Mouse (Mus musculus) hindbrain, embryonic 12.5 days (tissue): ENCODE measurements around the gene Slk. TPM values are rescaled to one million over a fixed set of nuclear protein-coding genes. Genes with fewer than 3 reads are reported as not detected.
A peak's percentile ranks its signal among the peaks of the same experiment; 100 is the strongest.

ENCODE experiments used
- ATAC-seq: fragments of 200-750 bp; cut with Nextera tagmentation; 2 replicates; pipeline ENCODE4 v1.8.0; 2017; ENCODE audit warnings: moderate TSS enrichment; ENCODE audit not compliant: low FRiP score
- H3K27ac ChIP-seq: fragments of 300-500 bp; sonication (generic); 2 replicates; pipeline ENCODE4 v1.5.1; 2016; ENCODE audit warnings: mild to moderate bottlenecking
- H3K27me3 ChIP-seq: fragments of 300-500 bp; sonication (generic); 2 replicates; pipeline ENCODE4 v1.6.1; 2016; ENCODE audit warnings: mild to moderate bottlenecking
- H3K36me3 ChIP-seq: fragments of 300-500 bp; sonication (generic); 2 replicates; pipeline ENCODE4 v1.6.1; 2016; ENCODE audit warnings: mild to moderate bottlenecking
- H3K4me1 ChIP-seq: fragments of 300-500 bp; sonication (generic); 2 replicates; pipeline ENCODE4 v1.6.1; 2016
- H3K4me2 ChIP-seq: fragments of 300-500 bp; sonication (generic); replicated peaks from 2 replicates; pipeline ENCODE4 v1.6.1; 2016; ENCODE audit warnings: mild to moderate bottlenecking
- H3K4me3 ChIP-seq: fragments of 300-500 bp; sonication (generic); 2 replicates; pipeline ENCODE4 v1.5.1; 2016; ENCODE audit warnings: mild to moderate bottlenecking
- H3K9ac ChIP-seq: fragments of 300-500 bp; sonication (generic); 2 replicates; pipeline ENCODE4 v1.6.1; 2016; ENCODE audit warnings: mild to moderate bottlenecking, moderate library complexity
- H3K9me3 ChIP-seq: fragments of 300-500 bp; sonication (generic); replicated peaks from 2 replicates; pipeline ENCODE4 v1.6.1; 2016; ENCODE audit warnings: mild to moderate bottlenecking
- WGBS: fragments of 180-500 bp; shearing (Covaris S2); methylation state at CpG from one replicate; pipeline ENCODE4 v1.1.7; 2016; 5-methylcytosine and 5-hydroxymethylcytosine counted together
- polyA plus RNA-seq: library from polyadenylated mRNA; unstranded; fragments of >200 nt; fragmentation: Nextera tagmentation; extraction: Ambion mirVana; gene quantifications from 2 replicates; pipeline ENCODE4 v1.2.1, GENCODE M21; 2016

The Slk gene
- polyA plus RNA-seq, 1 experiment from 2014 or later, result 10.7 TPM

DNA sequence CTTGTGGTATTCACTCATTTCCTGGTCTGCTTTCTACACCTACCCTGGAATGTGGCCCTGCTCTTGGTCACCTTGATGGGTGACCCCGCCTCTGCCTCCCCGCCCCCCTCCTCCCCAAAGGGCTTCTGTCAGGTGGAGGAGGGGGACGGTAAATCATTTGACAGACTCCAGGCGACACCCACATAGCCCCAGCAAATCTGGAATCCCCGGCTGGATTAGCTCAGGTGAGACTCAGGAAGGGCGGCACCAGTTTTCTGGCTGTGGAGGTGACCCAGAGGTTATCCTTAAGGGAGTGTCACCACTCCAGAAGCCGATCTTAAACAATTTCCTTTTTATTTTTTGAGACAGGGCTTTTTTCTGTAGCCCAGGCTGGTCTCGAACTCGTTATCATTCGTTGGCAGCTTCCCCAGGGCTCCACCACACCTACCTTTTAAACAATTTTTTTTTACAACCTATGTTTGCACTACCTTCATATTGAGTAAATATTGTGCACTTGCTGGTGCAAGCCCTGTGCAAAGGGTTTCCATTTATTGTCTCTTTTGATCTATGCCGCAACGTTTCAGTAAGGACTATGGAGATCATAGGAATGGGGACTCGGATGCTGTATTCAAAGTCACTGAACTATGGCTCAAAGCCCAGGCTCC, 775 bp upstream of the Slk start:
- Histone ChIP-seq H3K27me3 (no peaks in the 10 kb centered on the region), H3K4me3 (peak overlapping the region; percentile 85), H3K27ac (peak overlapping the region; percentile 94), H3K9me3 (no peaks in the 10 kb centered on the region), H3K4me1 (peaks cover 14% of the 10 kb centered on the region), H3K36me3 (no peaks in the 10 kb centered on the region), H3K9ac (peak overlapping the region; percentile 95), H3K4me2 (peak overlapping the region; percentile 78)
- 15% methylated on average over 13 of the region's 13 CpGs for WGBS
- no peak for ATAC-seq

DNA sequence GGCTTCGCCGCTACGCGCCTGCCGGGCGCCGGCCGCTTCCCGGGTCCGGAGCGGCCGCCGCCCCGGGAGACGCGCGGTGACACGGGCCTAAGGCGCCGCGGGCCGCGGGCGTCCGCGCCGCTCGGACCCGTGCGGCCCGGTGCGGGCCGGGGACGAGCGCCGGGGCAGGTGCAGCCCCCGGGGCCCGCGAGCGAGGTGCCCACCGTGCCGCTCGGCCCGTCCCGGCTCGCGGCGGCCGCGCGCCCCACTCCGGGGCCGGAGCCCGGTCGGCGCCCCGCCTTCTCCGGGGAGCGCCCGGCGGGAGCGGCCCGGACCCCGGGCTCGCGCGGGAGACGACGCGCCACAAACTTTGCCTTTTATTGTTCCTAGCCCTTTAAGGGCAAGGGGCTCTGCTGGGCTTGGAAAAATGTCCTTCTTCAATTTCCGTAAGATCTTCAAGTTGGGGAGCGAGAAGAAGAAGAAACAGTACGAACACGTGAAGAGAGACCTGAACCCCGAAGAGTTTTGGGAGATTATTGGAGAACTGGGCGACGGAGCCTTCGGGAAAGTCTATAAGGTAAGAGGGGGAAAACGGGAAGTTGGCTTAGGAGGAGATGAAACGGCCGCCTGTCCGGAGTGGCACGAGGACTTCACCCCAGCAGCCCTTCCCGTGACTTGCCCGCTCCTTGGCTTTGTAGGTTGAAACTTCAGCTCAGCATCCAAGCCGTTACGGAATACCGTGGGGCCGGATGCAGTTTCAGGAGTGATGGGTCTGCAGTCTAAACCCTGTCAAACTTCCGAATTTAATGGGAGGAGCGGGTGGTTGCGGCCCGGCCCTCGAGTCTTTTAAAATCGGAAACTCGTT, 532 bp downstream of the Slk start:
- peak overlapping the region; percentile 78 for H3K4me2 ChIP-seq
- peak overlapping the region; percentile 85 for H3K4me3 ChIP-seq
- peak; percentile 80 for ATAC-seq
- H3K27ac ChIP-seq, result peak overlapping the region; percentile 94
- H3K9me3 ChIP-seq, result no peaks in the 10 kb centered on the region
- no peaks in the 10 kb centered on the region for H3K36me3 ChIP-seq
- H3K27me3 ChIP-seq, result no peaks in the 10 kb centered on the region
- peak overlapping the region; percentile 95 for H3K9ac ChIP-seq
- WGBS, result under 1% methylated on average over 58 of the region's 96 CpGs
- H3K4me1 ChIP-seq, result peaks cover 14% of the 10 kb centered on the region

DNA sequence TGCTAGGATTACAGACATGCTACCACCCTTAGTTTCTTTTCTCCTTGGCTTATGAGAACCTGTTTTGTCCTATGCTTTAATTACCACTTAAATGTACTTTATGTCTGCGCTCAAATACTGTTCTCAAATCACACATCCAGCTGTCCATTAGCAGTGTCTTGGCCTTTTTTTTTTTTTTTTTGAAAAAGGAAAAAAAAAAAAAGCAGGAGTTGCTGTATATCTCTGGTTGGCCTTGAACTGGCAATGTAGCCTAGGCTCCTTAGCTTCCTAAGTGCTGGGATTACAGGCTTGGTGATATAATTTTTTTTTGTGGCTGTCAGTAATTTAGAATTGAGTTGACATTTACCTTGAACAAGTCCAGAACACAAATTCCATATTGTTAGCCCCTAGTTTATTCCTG, 6.3 kb downstream of the Slk start:
- no peak for ATAC-seq
- Histone ChIP-seq H3K4me3 (no peak overlapping the region), H3K4me1 (peaks cover 15% of the 10 kb centered on the region), H3K9ac (no peak overlapping the region), H3K27me3 (no peaks in the 10 kb centered on the region), H3K9me3 (no peaks in the 10 kb centered on the region), H3K27ac (no peak overlapping the region), H3K36me3 (no peaks in the 10 kb centered on the region), H3K4me2 (no peak overlapping the region)
- 79% methylated on average over 1 of the region's 1 CpGs for WGBS

DNA sequence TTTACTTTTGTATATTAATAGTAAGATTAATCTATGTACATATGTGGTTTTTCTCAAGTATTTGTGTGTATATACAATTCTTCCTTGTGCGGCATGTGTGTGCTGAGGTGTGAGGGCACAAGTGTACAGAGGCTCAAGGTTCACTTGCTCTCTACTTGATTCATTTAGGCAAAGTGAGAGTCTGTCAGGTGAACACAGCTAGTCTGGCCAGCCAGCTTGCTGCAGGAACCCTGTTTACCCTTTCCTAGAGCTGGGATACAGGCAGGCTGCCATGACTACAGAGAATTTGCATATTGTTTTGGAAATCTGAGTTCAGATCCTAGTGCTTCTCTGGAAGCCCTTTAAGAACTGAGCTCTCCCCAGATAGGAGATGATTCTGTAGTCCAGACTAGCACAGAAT, 7.5 kb downstream of the Slk start:
- no peak for ATAC-seq
- Histone ChIP-seq H3K36me3 (no peaks in the 10 kb centered on the region), H3K27ac (no peak overlapping the region), H3K9me3 (no peaks in the 10 kb centered on the region), H3K4me2 (no peak overlapping the region), H3K9ac (no peak overlapping the region), H3K4me3 (no peak overlapping the region), H3K4me1 (peaks cover 5% of the 10 kb centered on the region), H3K27me3 (no peaks in the 10 kb centered on the region)
- 100% methylated on average over 1 of the region's 1 CpGs for WGBS

DNA sequence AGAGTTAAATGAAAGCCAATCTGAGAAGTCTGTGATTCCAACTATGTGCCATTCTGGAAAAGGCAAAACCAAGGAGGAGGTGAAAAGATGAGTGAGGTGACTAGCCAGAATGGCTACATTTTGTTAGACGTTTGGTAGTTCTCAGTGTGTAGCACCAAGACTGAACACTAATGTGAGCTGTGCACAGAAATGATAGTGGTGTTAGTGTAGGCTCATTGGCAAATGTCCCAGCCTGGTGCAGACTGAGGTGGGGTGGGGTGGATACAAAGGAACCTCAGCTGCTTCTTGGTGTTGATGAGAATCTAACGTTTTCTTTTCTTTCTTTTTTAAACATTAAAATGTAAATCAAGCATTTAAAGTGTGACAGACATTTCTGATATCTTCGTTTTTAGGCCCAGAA, 29.0 kb downstream of the Slk start:
- H3K4me3 ChIP-seq, result no peak overlapping the region
- H3K4me1 ChIP-seq, result no peaks in the 10 kb centered on the region
- WGBS, result 73% methylated on average over 3 of the region's 3 CpGs
- no peaks in the 10 kb centered on the region for H3K9me3 ChIP-seq
- peaks cover 5% of the 10 kb centered on the region; the same call in 1 of the 2 replicates for H3K36me3 ChIP-seq
- no peak for ATAC-seq
- no peak overlapping the region for H3K9ac ChIP-seq
- no peak overlapping the region for H3K27ac ChIP-seq
- no peak overlapping the region for H3K4me2 ChIP-seq
- no peaks in the 10 kb centered on the region for H3K27me3 ChIP-seq

DNA sequence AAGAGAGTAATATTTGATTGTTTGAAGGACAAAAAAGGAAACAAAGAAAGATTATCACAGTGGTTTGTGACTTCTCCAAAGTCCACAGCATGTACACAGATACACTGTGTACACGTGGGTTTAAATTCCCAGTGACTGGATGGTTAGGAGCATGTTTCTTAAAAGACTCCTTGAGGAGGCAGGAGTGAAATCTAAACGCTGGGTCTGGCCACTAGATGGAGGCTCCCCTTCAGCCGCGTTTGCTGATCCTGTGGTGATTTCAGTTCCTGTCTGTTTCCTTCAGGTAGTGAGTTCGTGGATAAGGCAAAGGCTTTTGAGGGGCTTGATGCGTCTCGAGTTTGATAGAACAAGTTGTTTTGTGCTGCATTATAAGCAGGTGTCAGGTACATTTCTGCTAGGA, 34.0 kb downstream of the Slk start:
- no peak overlapping the region for H3K9ac ChIP-seq
- no peak overlapping the region for H3K27ac ChIP-seq
- no peak for ATAC-seq
- no peaks in the 10 kb centered on the region for H3K9me3 ChIP-seq
- H3K4me1 ChIP-seq, result no peaks in the 10 kb centered on the region
- no peaks in the 10 kb centered on the region for H3K27me3 ChIP-seq
- peaks cover 23% of the 10 kb centered on the region for H3K36me3 ChIP-seq
- no peak overlapping the region for H3K4me3 ChIP-seq
- H3K4me2 ChIP-seq, result no peak overlapping the region
- 57% methylated on average over 7 of the region's 7 CpGs for WGBS

DNA sequence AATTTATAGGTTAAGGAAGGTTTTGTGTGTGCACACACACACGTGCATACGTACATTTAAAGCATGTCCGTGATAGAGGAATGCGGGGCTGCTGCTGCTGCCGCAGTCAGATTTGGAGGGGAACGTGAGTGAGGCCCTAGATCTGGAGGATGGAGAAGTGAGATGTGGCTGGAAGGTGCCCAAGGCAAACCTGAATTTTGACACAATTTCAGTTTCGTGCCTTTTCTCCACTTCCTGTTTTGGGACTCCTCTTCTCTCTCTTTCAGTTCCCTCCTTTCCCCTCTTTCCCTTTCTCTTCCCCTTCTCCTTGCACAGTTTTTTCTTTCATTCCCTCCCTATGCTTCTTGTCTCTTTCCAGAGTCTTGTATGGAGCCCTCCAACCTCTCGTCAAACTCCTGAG, 42.0 kb downstream of the Slk start:
- no peaks in the 10 kb centered on the region for H3K9me3 ChIP-seq
- WGBS, result 86% methylated on average over 8 of the region's 8 CpGs
- H3K9ac ChIP-seq, result no peak overlapping the region
- peaks cover 5% of the 10 kb centered on the region; the same call in 1 of the 2 replicates for H3K4me1 ChIP-seq
- peaks cover 53% of the 10 kb centered on the region for H3K36me3 ChIP-seq
- H3K4me2 ChIP-seq, result no peak overlapping the region
- H3K27me3 ChIP-seq, result no peaks in the 10 kb centered on the region
- no peak overlapping the region for H3K4me3 ChIP-seq
- H3K27ac ChIP-seq, result no peak overlapping the region
- ATAC-seq, result no peak

DNA sequence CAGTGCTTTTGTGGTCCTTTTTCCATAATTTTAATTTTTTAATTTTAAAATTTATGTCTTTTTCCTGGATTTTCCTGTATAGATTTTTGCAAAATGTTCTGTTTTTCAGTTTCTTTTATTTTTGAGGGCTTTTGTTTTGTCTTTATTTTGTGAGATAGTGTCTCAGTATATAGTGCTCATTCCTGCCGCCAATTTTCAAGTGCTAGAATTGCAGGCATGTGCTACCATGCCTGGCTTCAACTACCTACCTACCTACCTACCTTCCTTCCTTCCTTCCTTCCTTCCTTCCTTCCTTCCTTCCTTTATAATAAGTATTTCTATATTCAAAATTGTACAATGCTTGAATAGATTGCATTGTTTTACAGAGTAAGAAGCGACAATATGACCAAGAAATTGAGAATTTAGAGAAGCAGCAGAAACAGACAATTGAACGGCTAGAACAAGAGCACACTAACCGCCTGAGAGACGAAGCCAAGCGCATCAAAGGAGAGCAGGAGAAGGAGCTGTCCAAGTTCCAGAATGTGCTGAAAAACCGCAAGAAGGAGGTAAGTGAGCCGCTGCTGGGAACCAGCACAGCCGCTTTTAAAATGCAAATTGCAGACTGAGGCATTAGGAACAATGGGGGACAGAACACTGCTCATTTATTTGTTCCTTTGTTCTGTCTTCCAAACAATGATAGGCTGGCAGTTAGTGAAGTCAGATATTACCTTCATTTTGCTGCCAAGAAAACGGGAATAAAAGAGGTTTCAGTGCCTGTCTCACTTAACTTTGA, 45.6 kb downstream of the Slk start:
- H3K4me2 ChIP-seq, result no peak overlapping the region
- H3K9ac ChIP-seq, result no peak overlapping the region
- H3K9me3 ChIP-seq, result no peaks in the 10 kb centered on the region
- H3K4me3 ChIP-seq, result no peak overlapping the region
- peak overlapping the region; percentile 48; the same call in 1 of the 2 replicates for H3K27ac ChIP-seq
- H3K4me1 ChIP-seq, result peaks cover 5% of the 10 kb centered on the region; the same call in 1 of the 2 replicates
- WGBS, result 25% methylated on average over 10 of the region's 10 CpGs
- ATAC-seq, result no peak
- H3K36me3 ChIP-seq, result peaks cover 33% of the 10 kb centered on the region
- H3K27me3 ChIP-seq, result no peaks in the 10 kb centered on the region

DNA sequence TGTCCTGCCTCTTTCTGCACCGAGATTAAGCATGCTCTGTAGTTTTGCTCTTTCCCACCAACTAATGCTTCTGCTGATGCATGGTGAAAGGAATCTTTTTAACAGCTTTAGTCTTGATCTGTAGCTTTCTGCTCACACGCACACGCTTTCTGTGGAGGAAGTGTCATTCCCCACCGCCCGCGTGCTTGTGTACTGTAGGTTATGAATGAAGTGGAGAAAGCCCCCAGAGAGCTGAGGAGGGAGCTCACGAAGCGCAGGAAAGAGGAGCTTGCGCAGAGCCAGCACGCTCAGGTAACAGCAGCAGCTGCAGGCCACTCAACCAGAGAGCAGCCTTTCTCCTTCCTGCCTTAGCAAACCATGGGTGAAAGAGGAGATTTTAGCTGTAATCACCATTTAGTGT, 48.0 kb downstream of the Slk start:
- Histone ChIP-seq H3K27ac (no peak overlapping the region), H3K27me3 (no peaks in the 10 kb centered on the region), H3K4me3 (no peak overlapping the region), H3K9me3 (no peaks in the 10 kb centered on the region), H3K4me1 (peaks cover 5% of the 10 kb centered on the region; the same call in 1 of the 2 replicates), H3K4me2 (no peak overlapping the region), H3K9ac (no peak overlapping the region), H3K36me3 (peaks cover 19% of the 10 kb centered on the region; the same call in 1 of the 2 replicates)
- no peak for ATAC-seq
- WGBS, result 84% methylated on average over 10 of the region's 10 CpGs

DNA sequence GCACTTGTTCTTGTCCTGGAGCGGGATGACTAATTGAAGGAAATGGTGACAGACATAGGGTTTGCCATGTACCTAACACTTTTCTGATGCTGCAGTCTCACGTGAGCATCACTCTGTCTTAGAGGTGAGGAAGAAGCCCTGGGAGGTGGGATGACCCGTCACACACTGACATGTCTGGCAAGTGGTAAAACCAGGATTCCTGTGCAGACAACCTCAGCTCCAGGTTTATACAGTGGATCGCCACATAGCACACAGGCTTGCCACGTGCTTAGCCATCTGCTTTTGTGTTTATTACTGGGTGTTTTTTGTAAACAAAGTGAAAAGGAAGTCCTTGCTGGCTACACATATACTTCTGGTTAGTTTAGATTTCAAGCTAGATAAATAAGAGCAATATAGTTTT, 49.6 kb downstream of the Slk start:
- WGBS, result 79% methylated on average over 5 of the region's 5 CpGs
- Histone ChIP-seq H3K4me2 (no peak overlapping the region), H3K9me3 (no peaks in the 10 kb centered on the region), H3K27ac (no peak overlapping the region), H3K36me3 (0 out of 2 replicates have a peak, but pooled peaks cover 4% of the 10 kb centered on the region), H3K9ac (no peak overlapping the region), H3K4me3 (no peak overlapping the region), H3K27me3 (no peaks in the 10 kb centered on the region), H3K4me1 (peaks cover 5% of the 10 kb centered on the region; the same call in 1 of the 2 replicates)
- ATAC-seq, result no peak

DNA sequence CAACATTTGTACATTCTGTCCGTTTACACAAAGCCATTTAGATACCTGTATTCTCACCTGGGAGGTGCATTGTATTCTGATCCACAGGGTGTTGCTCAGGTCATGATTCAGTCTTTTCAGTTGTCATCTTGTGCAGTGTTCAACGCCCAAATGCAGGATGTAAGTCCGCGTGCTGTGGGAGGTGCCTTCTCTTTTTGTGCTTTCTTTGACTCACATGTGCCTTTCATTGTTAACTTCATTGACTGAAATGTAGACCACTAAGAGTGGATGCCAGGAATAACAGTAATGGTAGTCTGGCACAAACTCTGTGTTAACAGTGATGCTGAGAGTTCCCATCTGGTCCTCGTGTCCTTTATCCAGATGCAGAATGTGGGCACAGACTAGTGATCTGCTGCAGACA, 50.9 kb downstream of the Slk start:
- Histone ChIP-seq H3K27me3 (no peaks in the 10 kb centered on the region), H3K36me3 (no peaks in the 10 kb centered on the region), H3K4me1 (0 out of 2 replicates have a peak, but pooled peaks cover 2% of the 10 kb centered on the region), H3K9me3 (no peaks in the 10 kb centered on the region), H3K9ac (no peak overlapping the region), H3K27ac (no peak overlapping the region), H3K4me3 (no peak overlapping the region), H3K4me2 (no peak overlapping the region)
- ATAC-seq, result no peak
- 82% methylated on average over 5 of the region's 5 CpGs for WGBS

DNA sequence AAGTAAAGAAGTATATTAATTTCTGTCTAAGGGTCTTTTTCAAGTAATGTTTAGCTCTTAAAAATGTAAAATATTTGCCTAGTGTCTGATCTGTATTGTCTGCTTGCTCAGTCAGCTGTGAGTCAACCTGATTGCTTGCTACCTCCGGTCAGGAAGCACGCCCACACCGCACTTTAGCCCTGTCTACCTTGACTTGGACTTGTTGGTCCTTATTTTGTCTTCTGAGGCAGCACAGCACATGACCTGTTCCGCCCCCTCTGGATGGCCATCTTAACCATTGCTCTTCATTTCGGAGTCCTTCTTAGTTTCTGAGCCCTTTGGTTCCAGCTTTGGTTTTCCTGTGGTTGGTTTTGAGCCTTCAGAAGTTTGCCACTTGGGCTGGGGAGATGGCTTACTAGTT, 52.3 kb downstream of the Slk start:
- 95% methylated on average over 5 of the region's 5 CpGs for WGBS
- no peak for ATAC-seq
- Histone ChIP-seq H3K36me3 (no peaks in the 10 kb centered on the region), H3K9ac (no peak overlapping the region), H3K4me3 (no peak overlapping the region), H3K4me1 (no peaks in the 10 kb centered on the region), H3K9me3 (no peaks in the 10 kb centered on the region), H3K27ac (no peak overlapping the region), H3K4me2 (no peak overlapping the region), H3K27me3 (no peaks in the 10 kb centered on the region)
